Mouse (Mus musculus): ENCODE data around the gene Col23a1. TPM values are rescaled to one million over a fixed set of nuclear protein-coding genes. Genes with fewer than 3 reads are reported as not detected.

Col23a1 gene
- polyA plus RNA-seq, 1 experiment from 2014 or later = 1.7 TPM

GRCm38 (mm10) chr11:51329837-51330714 lies 40.4 kb downstream of the Col23a1 start:
- 0 out of 2 replicates have a peak, but pooled peaks cover 3% of the 10 kb centered on the region for H3K27me3 ChIP-seq
- H3K4me1 ChIP-seq = no peaks in the 10 kb centered on the region
- 79% methylated on average over 11 of the region's 11 CpGs for WGBS
- H3K27ac ChIP-seq = no peak overlapping the region
- H3K4me3 ChIP-seq = no peak overlapping the region
- H3K36me3 ChIP-seq (ENCODE audit: poor library complexity, severe bottlenecking) = no peaks in the 10 kb centered on the region
- no peak overlapping the region for H3K9ac ChIP-seq
- H3K9me3 ChIP-seq (replicated peaks) = no peaks in the 10 kb centered on the region
- no peak for ATAC-seq
- no peak overlapping the region for H3K4me2 ChIP-seq

- Histone ChIP-seq H3K9me3 (replicated peaks) (no peaks in the 10 kb centered on the region), H3K4me1 (no peaks in the 10 kb centered on the region), H3K4me2 (no peak overlapping the region), H3K9ac (no peak overlapping the region), H3K36me3 (ENCODE audit: poor library complexity, severe bottlenecking) (no peaks in the 10 kb centered on the region), H3K27me3 (0 out of 2 replicates have a peak, but pooled peaks cover 3% of the 10 kb centered on the region), H3K4me3 (no peak overlapping the region), H3K27ac (no peak overlapping the region)
- 84% methylated on average over 5 of the region's 5 CpGs for WGBS
- ATAC-seq = no peak
Measured at GRCm38 (mm10) chr11:51334017-51334416, 44.3 kb downstream of the Col23a1 start.

- Histone ChIP-seq H3K4me1 (no peaks in the 10 kb centered on the region), H3K27ac (no peak overlapping the region), H3K9ac (no peak overlapping the region), H3K4me3 (no peak overlapping the region), H3K9me3 (replicated peaks) (no peaks in the 10 kb centered on the region), H3K27me3 (0 out of 2 replicates have a peak, but pooled peaks cover 3% of the 10 kb centered on the region), H3K4me2 (no peak overlapping the region), H3K36me3 (ENCODE audit: poor library complexity, severe bottlenecking) (no peaks in the 10 kb centered on the region)
- ATAC-seq = no peak
- 88% methylated on average over 6 of the region's 6 CpGs for WGBS
Measured at GRCm38 (mm10) chr11:51337585-51337984, 47.9 kb downstream of the Col23a1 start.

GRCm38 (mm10) chr11:51338416-51338815 lies 48.7 kb downstream of the Col23a1 start:
- Histone ChIP-seq H3K27me3 (0 out of 2 replicates have a peak, but pooled peaks cover 3% of the 10 kb centered on the region), H3K4me2 (no peak overlapping the region), H3K4me3 (no peak overlapping the region), H3K9me3 (replicated peaks) (no peaks in the 10 kb centered on the region), H3K36me3 (ENCODE audit: poor library complexity, severe bottlenecking) (no peaks in the 10 kb centered on the region), H3K9ac (no peak overlapping the region), H3K4me1 (no peaks in the 10 kb centered on the region), H3K27ac (no peak overlapping the region)
- no peak for ATAC-seq
- WGBS = 71% methylated on average over 7 of the region's 7 CpGs

- Histone ChIP-seq H3K4me1 (no peaks in the 10 kb centered on the region), H3K27me3 (no peaks in the 10 kb centered on the region), H3K9ac (no peak overlapping the region), H3K9me3 (replicated peaks) (no peaks in the 10 kb centered on the region), H3K4me3 (no peak overlapping the region), H3K27ac (no peak overlapping the region), H3K4me2 (no peak overlapping the region), H3K36me3 (ENCODE audit: poor library complexity, severe bottlenecking) (no peaks in the 10 kb centered on the region)
- 75% methylated on average over 2 of the region's 2 CpGs for WGBS
- no peak for ATAC-seq
Measured at GRCm38 (mm10) chr11:51341091-51341490, 51.4 kb downstream of the Col23a1 start.

- 91% methylated on average over 6 of the region's 6 CpGs for WGBS
- Histone ChIP-seq H3K4me1 (no peaks in the 10 kb centered on the region), H3K36me3 (ENCODE audit: poor library complexity, severe bottlenecking) (no peaks in the 10 kb centered on the region), H3K9me3 (replicated peaks) (no peaks in the 10 kb centered on the region), H3K4me3 (no peak overlapping the region), H3K9ac (no peak overlapping the region), H3K27me3 (no peaks in the 10 kb centered on the region), H3K4me2 (no peak overlapping the region), H3K27ac (no peak overlapping the region)
- ATAC-seq = no peak
Measured at GRCm38 (mm10) chr11:51342776-51343175, 53.1 kb downstream of the Col23a1 start.

- no peak overlapping the region for H3K9ac ChIP-seq
Measured at GRCm38 (mm10) chr11:51343312-51343711, 53.6 kb downstream of the Col23a1 start.

GRCm38 (mm10) chr11:51343728-51344289 lies 54.1 kb downstream of the Col23a1 start:
- H3K27me3 ChIP-seq = no peaks in the 10 kb centered on the region
- no peak overlapping the region for H3K4me2 ChIP-seq
- H3K9me3 ChIP-seq (replicated peaks) = no peaks in the 10 kb centered on the region
- WGBS = 93% methylated on average over 5 of the region's 5 CpGs
- no peaks in the 10 kb centered on the region for H3K4me1 ChIP-seq
- no peak overlapping the region for H3K27ac ChIP-seq
- H3K36me3 ChIP-seq (ENCODE audit: poor library complexity, severe bottlenecking) = no peaks in the 10 kb centered on the region
- no peak for ATAC-seq
- no peak overlapping the region for H3K4me3 ChIP-seq
- no peak overlapping the region for H3K9ac ChIP-seq

More at GRCm38 (mm10) chr11:51343312-51343711, 53.6 kb downstream of the Col23a1 start:
- Histone ChIP-seq H3K4me3 (no peak overlapping the region), H3K9me3 (replicated peaks) (no peaks in the 10 kb centered on the region), H3K36me3 (ENCODE audit: poor library complexity, severe bottlenecking) (no peaks in the 10 kb centered on the region), H3K4me2 (no peak overlapping the region), H3K27me3 (no peaks in the 10 kb centered on the region), H3K4me1 (no peaks in the 10 kb centered on the region), H3K27ac (no peak overlapping the region)
- ATAC-seq = no peak
- WGBS = 79% methylated on average over 4 of the region's 4 CpGs

- Histone ChIP-seq H3K9ac (no peak overlapping the region), H3K27me3 (no peaks in the 10 kb centered on the region), H3K4me1 (no peaks in the 10 kb centered on the region), H3K36me3 (ENCODE audit: poor library complexity, severe bottlenecking) (no peaks in the 10 kb centered on the region), H3K9me3 (replicated peaks) (no peaks in the 10 kb centered on the region), H3K4me3 (no peak overlapping the region), H3K4me2 (no peak overlapping the region), H3K27ac (no peak overlapping the region)
- ATAC-seq = no peak
- WGBS = 85% methylated on average over 21 of the region's 21 CpGs
Measured at GRCm38 (mm10) chr11:51345481-51346465, 56.1 kb downstream of the Col23a1 start.

GRCm38 (mm10) chr11:51347756-51348155 lies 58.0 kb downstream of the Col23a1 start:
- no peak for ATAC-seq
- Histone ChIP-seq H3K9me3 (replicated peaks) (no peaks in the 10 kb centered on the region), H3K4me1 (no peaks in the 10 kb centered on the region), H3K27ac (no peak overlapping the region), H3K4me3 (no peak overlapping the region), H3K4me2 (no peak overlapping the region), H3K36me3 (ENCODE audit: poor library complexity, severe bottlenecking) (no peaks in the 10 kb centered on the region), H3K27me3 (no peaks in the 10 kb centered on the region), H3K9ac (no peak overlapping the region)
- 86% methylated on average over 2 of the region's 2 CpGs for WGBS

- Histone ChIP-seq H3K36me3 (ENCODE audit: poor library complexity, severe bottlenecking) (no peaks in the 10 kb centered on the region), H3K27me3 (no peaks in the 10 kb centered on the region), H3K9me3 (replicated peaks) (no peaks in the 10 kb centered on the region), H3K4me3 (no peak overlapping the region), H3K27ac (no peak overlapping the region), H3K4me1 (no peaks in the 10 kb centered on the region), H3K9ac (no peak overlapping the region), H3K4me2 (no peak overlapping the region)
- no peak for ATAC-seq
Measured at GRCm38 (mm10) chr11:51349665-51350064, 59.9 kb downstream of the Col23a1 start.

GRCm38 (mm10) chr11:51351151-51351550 lies 61.4 kb downstream of the Col23a1 start:
- WGBS = 82% methylated on average over 9 of the region's 9 CpGs
- ATAC-seq = no peak

More at GRCm38 (mm10) chr11:51351151-51351550, 61.4 kb downstream of the Col23a1 start:
- Histone ChIP-seq H3K4me2 (no peak overlapping the region), H3K9ac (no peak overlapping the region), H3K4me1 (no peaks in the 10 kb centered on the region), H3K4me3 (no peak overlapping the region), H3K27me3 (no peaks in the 10 kb centered on the region), H3K9me3 (replicated peaks) (no peaks in the 10 kb centered on the region), H3K27ac (no peak overlapping the region), H3K36me3 (ENCODE audit: poor library complexity, severe bottlenecking) (no peaks in the 10 kb centered on the region)

Measured in forebrain, embryonic 13.5 days (tissue).